Mouse (Mus musculus): ENCODE measurements around the gene Zfand2b.

The Zfand2b gene

DNA sequence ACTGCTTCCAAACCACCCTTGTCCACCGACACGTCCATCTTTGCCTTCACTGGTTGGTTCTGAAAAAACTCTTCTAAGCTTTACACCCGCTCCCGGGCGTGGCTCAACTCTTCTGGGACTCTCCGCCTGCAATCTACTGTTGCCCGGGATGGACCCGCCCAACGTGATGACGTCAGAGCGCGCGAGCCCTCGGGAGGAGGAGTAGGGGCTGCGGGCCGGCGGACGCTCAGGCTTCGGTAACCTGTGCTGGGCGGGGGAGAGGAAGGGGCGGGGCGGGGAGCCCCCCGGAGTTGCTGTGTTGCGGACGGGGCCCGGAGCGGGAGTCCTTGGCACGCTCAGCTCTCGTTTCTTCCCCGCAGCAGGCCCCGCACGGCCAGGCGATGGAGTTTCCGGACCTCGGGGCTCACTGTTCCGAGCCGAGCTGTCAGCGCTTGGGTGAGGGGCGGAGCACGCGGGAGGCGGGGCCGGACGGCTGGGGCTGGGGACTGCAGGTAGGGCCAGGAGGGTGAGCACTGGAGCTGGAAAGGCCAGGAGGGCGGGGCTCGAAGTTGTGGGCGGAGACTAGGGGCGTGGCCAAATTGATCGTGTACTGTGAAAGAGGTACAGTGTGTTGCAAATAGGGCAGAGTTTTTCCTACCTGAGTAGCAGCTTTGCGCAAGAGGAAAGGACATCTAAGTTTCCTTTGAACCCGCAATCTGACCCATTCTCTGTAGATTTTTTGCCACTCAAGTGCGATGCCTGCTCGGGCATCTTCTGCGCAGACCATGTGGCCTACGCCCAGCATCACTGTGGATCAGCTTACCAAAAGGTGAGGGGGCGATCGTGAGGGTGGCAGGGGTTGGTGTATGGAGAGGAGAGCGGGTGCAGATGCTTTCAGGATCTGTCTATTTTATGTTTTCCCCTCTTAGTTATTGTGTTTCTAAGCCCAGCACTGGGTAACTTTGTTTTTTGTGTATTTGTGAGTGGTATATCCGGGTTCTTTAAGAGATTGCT lies at the start of gene Zfand2b:
Gene Zfand2b (plus strand): TSS at position 175 of the 993 bp plus-strand sequence.
- DNase-seq, result peak; percentile 94

DNA sequence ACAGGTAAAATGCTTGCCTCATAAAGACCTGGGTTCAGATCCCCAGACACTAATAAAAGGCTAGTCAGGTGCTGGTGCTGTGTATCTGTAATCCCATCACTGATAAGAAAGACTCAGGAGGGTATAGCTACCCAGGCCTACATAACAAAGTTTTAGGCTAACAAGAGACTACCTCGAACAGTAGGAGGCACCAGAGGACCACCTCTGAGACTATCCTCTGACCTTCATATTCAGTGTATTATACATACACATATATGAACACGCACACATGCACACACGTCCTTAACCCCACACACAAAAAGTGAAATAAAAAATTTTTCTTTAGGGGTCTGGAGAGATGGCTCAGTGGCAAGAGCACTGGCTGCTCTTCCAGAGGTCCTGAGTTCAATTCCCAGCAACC lies 46.2 kb upstream of the Zfand2b start:
- DNase-seq, result no peak

GRCm38 (mm10) chr1:75124346-75125321 lies 43.8 kb upstream of the Zfand2b start, which contains the start of gene Nhej1:
Gene Nhej1, minus strand, starts transcription at chr1:75125200.
- DNase-seq, result peak; percentile 87

GRCm38 (mm10) chr1:75125418-75125817 lies 43.0 kb upstream of the Zfand2b start:
- no peak for DNase-seq

DNA sequence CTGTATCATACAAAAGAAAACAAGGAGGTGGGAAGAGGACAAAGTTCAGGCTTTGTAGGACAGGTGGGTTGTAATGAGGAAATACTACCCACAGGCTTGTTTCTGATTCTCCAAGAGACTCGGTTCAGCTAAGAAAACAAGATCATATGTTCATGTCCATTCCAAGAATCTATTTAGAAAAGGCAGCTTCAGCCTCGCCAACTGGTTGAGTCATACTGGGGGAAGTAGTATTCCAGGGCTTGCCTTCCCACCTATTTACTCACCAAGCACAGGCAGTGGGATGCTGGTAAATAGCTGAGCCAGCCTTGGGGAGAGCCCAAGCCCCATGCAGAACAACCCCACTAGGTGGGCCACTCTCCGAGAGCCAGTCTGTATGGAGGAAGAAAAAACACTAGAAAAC lies 39.8 kb upstream of the Zfand2b start:
- no peak for DNase-seq

- DNase-seq, result peak; percentile 47
Observed at GRCm38 (mm10) chr1:75133421-75134207, 34.8 kb upstream of the Zfand2b start, which contains the start of gene Slc23a3. Gene Slc23a3, minus strand, starts transcription at chr1:75133890.

DNA sequence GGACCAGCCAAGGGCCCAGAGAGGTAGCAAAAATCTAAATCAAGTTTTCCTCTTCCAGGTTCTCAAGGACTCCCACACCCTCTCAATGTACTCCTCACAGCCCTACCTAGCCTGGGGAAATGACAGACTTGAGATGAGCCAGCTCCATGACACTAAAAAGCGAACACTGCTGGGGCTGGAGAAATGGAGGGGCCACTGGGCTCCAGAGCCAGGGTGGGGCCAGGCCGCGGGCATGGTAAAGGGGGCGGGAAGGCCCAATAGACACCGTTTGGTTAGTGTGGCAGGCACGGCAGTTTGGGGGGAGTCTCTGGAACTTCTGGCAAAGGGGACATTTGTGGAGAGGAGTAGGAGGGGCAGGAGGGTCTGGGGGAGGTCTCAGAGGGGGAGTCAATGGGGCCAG lies 32.2 kb upstream of the Zfand2b start:
- DNase-seq, result no peak

GRCm38 (mm10) chr1:75136730-75137129 lies 31.7 kb upstream of the Zfand2b start:
- DNase-seq, result no peak

DNA sequence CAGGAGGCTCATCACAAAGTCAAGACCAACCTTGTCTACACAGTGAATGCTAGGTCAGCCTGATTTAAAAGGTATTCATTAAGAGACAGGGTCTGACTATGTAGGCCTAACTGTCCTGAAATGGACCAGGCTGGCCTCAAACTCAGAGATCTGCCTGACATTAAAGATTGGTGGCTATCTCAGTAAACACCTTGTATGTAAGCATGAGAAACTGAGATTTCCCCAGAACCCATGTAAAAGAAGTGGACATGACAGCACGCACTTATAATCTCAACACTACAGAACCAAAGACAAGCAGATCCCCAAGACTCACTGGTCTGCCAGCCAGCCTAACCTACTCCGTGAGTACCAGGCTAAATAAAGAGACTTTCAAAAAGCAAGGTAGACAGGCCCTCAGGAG lies 30.0 kb upstream of the Zfand2b start:
- no peak for DNase-seq

GRCm38 (mm10) chr1:75140601-75141190 lies 27.8 kb upstream of the Zfand2b start:
- DNase-seq, result no peak

DNA sequence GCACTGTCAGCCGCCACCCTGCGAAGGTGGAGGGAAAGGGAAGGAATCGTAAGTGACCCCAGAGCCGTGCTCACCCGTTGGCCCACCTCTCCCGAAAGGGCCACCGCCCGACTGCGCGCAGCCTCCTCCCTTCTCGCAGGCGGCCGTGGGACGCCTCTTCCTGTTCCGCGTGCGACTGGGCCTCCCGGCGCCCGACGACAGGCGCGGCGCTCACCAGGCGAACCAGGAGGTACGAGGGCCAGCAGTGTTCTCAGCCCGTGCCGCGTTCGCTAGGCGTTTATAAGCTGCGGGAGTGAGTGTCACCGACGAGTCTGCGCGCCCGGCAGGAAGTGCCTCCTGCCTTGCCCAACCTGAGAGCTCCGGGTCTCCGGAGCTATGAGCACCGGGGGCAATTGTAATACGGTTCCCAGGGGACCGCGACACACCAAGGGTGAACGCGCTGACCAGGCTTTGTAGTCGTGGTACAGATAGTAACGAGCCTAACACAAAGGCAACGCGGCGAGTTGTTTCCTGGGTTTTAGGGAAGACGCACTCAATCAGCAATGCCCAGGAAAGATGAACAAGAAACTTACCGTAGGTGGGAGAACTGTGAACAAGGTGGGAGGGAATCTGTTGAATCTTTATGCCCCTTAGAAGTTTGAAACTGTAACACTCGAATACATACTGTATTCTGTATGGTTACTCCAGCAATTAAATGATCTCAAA lies 26.8 kb upstream of the Zfand2b start:
- peak; percentile 68 for DNase-seq

DNA sequence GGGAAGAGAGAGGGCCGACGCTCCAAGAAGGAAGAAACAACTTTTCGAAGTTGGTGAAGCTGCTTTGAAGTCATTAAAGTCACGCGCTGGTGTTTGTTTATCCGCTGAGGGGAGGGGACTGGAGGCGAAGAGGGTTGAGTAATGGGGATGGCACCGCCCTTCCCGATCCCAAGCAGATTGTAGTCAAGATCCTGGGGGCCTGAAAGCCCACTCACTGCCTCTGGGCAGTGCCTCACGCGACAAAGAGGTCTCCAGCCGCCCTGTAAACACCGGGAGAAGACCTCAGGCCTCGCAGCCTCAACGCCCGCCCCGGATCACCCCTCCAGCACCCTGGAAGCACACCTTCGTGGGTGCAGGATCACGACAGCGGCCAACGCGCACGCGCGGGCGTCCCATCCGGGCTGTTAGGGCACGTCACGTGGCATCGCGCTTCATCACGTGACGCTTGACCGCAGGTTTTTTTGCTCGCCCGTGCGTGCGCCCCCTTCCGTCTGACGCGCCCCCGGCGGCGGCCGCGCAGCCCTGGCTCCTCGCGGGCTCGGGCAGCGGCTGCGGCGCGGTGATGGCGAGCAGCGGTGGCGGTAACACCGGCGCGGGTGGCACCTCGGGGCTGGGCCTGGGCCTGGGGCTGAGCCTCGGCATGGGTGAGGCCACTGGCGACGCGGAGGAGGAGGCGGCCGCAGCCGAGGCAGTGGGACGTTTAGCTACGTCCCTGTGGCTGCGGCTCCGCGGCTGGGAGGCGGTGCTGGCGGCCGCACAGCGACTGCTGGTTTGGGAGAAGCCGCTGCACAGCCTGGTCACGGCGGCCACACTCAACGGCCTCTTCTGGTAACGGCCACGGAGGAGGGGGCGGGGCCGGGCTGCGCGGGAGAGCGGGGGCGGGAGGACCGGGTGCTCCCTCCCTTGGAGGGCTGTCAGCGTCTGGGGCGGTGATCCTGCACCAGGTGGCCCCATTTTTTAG lies 25.9 kb upstream of the Zfand2b start, which contains the start of the genes Cnppd1 and Retreg2:
Gene Cnppd1 (minus strand): TSS at position 411 of the 961 bp plus-strand sequence.
Gene Retreg2 (plus strand): TSS at position 478 of the 961 bp plus-strand sequence.
- peak; percentile 95 for DNase-seq

DNA sequence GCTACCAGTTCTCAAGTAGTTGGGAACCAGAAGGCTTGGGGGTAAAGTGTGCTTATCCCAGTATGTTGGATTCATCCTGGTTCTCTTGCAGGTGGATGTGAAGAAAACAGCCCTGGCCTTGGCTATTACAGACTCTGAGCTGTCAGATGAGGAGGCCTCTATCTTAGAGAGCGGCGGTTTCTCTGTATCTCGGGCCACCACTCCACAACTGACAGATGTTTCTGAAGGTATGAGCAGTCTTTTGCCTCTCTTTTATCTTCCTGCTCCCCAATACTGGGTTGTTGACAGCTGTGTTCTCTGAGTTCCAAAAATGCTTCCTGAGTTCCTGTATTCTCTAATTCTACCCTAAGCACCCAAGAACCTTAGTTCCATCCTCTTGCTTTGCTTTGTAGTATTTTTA lies 22.9 kb upstream of the Zfand2b start:
- no peak for DNase-seq

- DNase-seq, result no peak
Observed at GRCm38 (mm10) chr1:75147411-75148135, 20.9 kb upstream of the Zfand2b start.

GRCm38 (mm10) chr1:75148727-75149126 lies 19.7 kb upstream of the Zfand2b start:
- no peak for DNase-seq

- DNase-seq, result no peak
Observed at GRCm38 (mm10) chr1:75155837-75156236, 12.6 kb upstream of the Zfand2b start.

DNA sequence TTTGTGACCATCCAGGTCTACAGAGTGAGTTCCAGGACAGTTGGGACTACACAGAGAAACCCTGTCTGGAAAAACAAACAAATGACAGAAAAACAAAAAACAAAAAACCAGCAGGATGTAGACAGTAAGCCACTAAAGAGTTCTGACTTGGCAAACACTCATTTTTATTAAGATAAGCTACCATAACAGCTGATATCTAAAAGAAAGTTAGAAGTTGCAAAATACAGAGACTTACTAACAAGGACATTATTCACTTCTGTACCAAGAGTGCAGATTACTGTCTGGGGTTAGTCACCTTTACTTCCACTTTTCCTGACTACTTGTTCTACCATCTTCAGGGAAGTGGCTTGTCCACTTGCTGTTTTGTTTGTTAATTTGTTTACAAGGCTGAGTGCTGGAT lies 9.5 kb upstream of the Zfand2b start:
- DNase-seq, result no peak

GRCm38 (mm10) chr1:75159540-75160255 lies 8.7 kb upstream of the Zfand2b start:
- DNase-seq, result no peak
